Mouse (Mus musculus): ENCODE data around the gene Ddias. TPM values are rescaled to one million over a fixed set of nuclear protein-coding genes. Genes with fewer than 3 reads are reported as not detected.

Ddias gene
- polyA plus RNA-seq, 1 experiment from 2014 or later, result 4.5 TPM

DNA sequence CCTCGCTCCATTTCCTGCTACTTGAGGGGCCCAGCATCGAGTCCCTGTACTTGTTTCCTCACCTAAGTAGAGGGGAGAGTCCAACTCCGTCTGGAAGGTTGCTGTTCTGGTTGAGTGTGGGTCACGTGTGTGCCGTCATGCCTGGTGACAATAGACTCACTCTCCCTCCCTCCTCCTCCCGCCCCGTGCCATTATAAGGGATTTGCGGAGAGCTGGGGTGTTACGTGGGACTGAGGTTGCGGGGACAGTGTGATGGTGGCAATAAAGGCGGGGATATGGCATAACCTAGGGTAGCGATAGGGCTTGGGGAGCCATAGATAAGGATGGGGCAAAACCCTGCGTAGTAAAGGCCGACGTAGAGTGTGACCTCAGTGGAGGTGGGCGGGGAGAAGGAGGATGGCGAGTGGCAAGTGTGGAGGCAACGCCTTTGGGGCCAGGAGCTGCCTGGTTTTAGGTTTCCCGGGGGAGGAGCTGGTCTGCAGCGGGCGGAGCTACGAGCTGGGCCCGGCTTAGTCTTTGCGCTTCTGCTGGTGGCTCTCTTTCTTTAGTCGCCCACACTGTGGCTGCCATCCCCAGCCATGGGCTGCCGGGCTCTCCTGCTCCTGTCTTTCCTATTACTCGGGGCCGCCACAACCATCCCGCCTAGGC lies 838 bp upstream of the Ddias start:
- no peaks in the 10 kb centered on the region for H3K9me3 ChIP-seq (ENCODE audit: control insufficient read depth, low read length)
- H3K27ac ChIP-seq (ENCODE audit: low read depth, low read length), result peak overlapping the region; percentile 91
- H3K4me3 ChIP-seq (ENCODE audit: low read length), result peak overlapping the region; percentile 58
- WGBS, result 0% methylated on average over 27 of the region's 29 CpGs
- H3K4me2 ChIP-seq (ENCODE audit: low read length), result peak overlapping the region; percentile 58
- no peaks in the 10 kb centered on the region for H3K36me3 ChIP-seq (ENCODE audit: control insufficient read depth, insufficient read depth, low read length)
- peaks cover 11% of the 10 kb centered on the region for H3K4me1 ChIP-seq (ENCODE audit: control insufficient read depth, insufficient read depth, low read depth, low read length)
- H3K9ac ChIP-seq (ENCODE audit: low read depth, low read length), result peak overlapping the region; percentile 78
- no peaks in the 10 kb centered on the region for H3K27me3 ChIP-seq (replicated peaks; ENCODE audit: control insufficient read depth, insufficient read depth, low read length)
- ATAC-seq, result peak; percentile 90

DNA sequence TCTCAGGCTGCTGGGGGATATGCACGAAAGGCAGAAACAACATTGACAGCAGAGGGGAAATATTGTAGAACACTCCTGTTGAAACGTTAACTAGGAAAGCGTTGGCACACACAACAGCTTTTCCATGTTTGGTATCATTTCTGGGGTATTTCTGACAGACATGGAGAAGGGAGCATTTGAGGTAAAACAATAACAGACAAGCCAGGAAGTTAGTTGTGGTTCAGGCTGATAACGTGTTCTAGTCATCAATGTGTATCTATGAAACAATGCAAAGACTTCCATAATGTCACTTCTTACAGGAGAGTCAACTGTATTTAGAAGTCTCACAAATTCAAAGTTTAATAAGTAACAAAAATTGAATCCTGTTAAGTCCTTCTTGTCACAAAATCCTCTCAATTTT lies 2.5 kb downstream of the Ddias start:
- no peak overlapping the region for H3K27ac ChIP-seq (ENCODE audit: low read depth, low read length)
- H3K4me2 ChIP-seq (ENCODE audit: low read length), result no peak overlapping the region
- no peaks in the 10 kb centered on the region for H3K27me3 ChIP-seq (replicated peaks; ENCODE audit: control insufficient read depth, insufficient read depth, low read length)
- H3K36me3 ChIP-seq (ENCODE audit: control insufficient read depth, insufficient read depth, low read length), result no peaks in the 10 kb centered on the region
- H3K4me1 ChIP-seq (ENCODE audit: control insufficient read depth, insufficient read depth, low read depth, low read length), result peaks cover 11% of the 10 kb centered on the region
- H3K4me3 ChIP-seq (ENCODE audit: low read length), result no peak overlapping the region
- no peak overlapping the region for H3K9ac ChIP-seq (ENCODE audit: low read depth, low read length)
- WGBS, result 95% methylated on average over 4 of the region's 4 CpGs
- ATAC-seq, result no peak
- no peaks in the 10 kb centered on the region for H3K9me3 ChIP-seq (ENCODE audit: control insufficient read depth, low read length)

GRCm38 (mm10) chr7:92870161-92870560 lies 3.9 kb downstream of the Ddias start:
- H3K4me2 ChIP-seq (ENCODE audit: low read length), result no peak overlapping the region
- H3K27ac ChIP-seq (ENCODE audit: low read depth, low read length), result no peak overlapping the region
- 71% methylated on average over 3 of the region's 3 CpGs for WGBS
- ATAC-seq, result no peak
- H3K36me3 ChIP-seq (ENCODE audit: control insufficient read depth, insufficient read depth, low read length), result no peaks in the 10 kb centered on the region
- H3K9ac ChIP-seq (ENCODE audit: low read depth, low read length), result no peak overlapping the region
- peaks cover 5% of the 10 kb centered on the region for H3K4me1 ChIP-seq (ENCODE audit: control insufficient read depth, insufficient read depth, low read depth, low read length)
- no peaks in the 10 kb centered on the region for H3K27me3 ChIP-seq (replicated peaks; ENCODE audit: control insufficient read depth, insufficient read depth, low read length)
- H3K4me3 ChIP-seq (ENCODE audit: low read length), result no peak overlapping the region
- H3K9me3 ChIP-seq (ENCODE audit: control insufficient read depth, low read length), result no peaks in the 10 kb centered on the region

GRCm38 (mm10) chr7:92866526-92866925 lies 7.5 kb downstream of the Ddias start:
- H3K9ac ChIP-seq (ENCODE audit: low read depth, low read length), result no peak overlapping the region
- H3K27me3 ChIP-seq (replicated peaks; ENCODE audit: control insufficient read depth, insufficient read depth, low read length), result no peaks in the 10 kb centered on the region
- no peaks in the 10 kb centered on the region for H3K36me3 ChIP-seq (ENCODE audit: control insufficient read depth, insufficient read depth, low read length)
- no peak overlapping the region for H3K4me3 ChIP-seq (ENCODE audit: low read length)
- H3K4me2 ChIP-seq (ENCODE audit: low read length), result no peak overlapping the region
- ATAC-seq, result no peak
- H3K27ac ChIP-seq (ENCODE audit: low read depth, low read length), result no peak overlapping the region
- no peaks in the 10 kb centered on the region for H3K4me1 ChIP-seq (ENCODE audit: control insufficient read depth, insufficient read depth, low read depth, low read length)
- WGBS, result 30% methylated on average over 2 of the region's 2 CpGs
- no peaks in the 10 kb centered on the region for H3K9me3 ChIP-seq (ENCODE audit: control insufficient read depth, low read length)

GRCm38 (mm10) chr7:92848246-92848645 lies 25.8 kb downstream of the Ddias start:
- Histone ChIP-seq H3K36me3 (ENCODE audit: control insufficient read depth, insufficient read depth, low read length) (no peaks in the 10 kb centered on the region), H3K4me2 (ENCODE audit: low read length) (no peak overlapping the region), H3K9me3 (ENCODE audit: control insufficient read depth, low read length) (no peaks in the 10 kb centered on the region), H3K4me1 (ENCODE audit: control insufficient read depth, insufficient read depth, low read depth, low read length) (no peaks in the 10 kb centered on the region), H3K27ac (ENCODE audit: low read depth, low read length) (no peak overlapping the region), H3K27me3 (replicated peaks; ENCODE audit: control insufficient read depth, insufficient read depth, low read length) (no peaks in the 10 kb centered on the region), H3K9ac (ENCODE audit: low read depth, low read length) (no peak overlapping the region), H3K4me3 (ENCODE audit: low read length) (no peak overlapping the region)
- ATAC-seq, result no peak
- WGBS, result 85% methylated on average over 3 of the region's 3 CpGs

DNA sequence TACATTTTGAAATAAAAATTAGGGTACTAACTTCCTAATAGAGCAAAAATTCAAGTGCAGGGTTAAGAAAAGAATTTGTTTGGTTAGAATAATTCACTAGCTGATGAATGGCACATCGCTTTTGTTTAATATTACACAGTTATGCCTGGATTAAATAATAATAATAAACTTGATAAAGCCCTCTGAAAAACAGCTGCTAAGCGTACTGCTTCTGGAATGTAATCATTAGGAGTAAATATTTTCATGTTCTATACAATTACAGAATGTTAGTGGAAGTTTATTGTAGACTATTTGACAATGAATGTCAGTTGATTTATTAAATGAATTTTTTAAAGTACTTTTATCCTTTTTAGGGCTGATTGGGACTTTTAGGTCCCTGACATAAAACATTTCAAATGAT lies 31.8 kb downstream of the Ddias start:
- ATAC-seq, result no peak
- Histone ChIP-seq H3K27ac (ENCODE audit: low read depth, low read length) (no peak overlapping the region), H3K27me3 (replicated peaks; ENCODE audit: control insufficient read depth, insufficient read depth, low read length) (no peaks in the 10 kb centered on the region), H3K9me3 (ENCODE audit: control insufficient read depth, low read length) (no peaks in the 10 kb centered on the region), H3K36me3 (ENCODE audit: control insufficient read depth, insufficient read depth, low read length) (no peaks in the 10 kb centered on the region), H3K4me1 (ENCODE audit: control insufficient read depth, insufficient read depth, low read depth, low read length) (no peaks in the 10 kb centered on the region), H3K9ac (ENCODE audit: low read depth, low read length) (no peak overlapping the region), H3K4me2 (ENCODE audit: low read length) (no peak overlapping the region), H3K4me3 (ENCODE audit: low read length) (no peak overlapping the region)
- WGBS, result 90% methylated on average over 2 of the region's 2 CpGs

- Histone ChIP-seq H3K4me3 (ENCODE audit: low read length) (no peak overlapping the region), H3K27me3 (replicated peaks; ENCODE audit: control insufficient read depth, insufficient read depth, low read length) (no peaks in the 10 kb centered on the region), H3K27ac (ENCODE audit: low read depth, low read length) (no peak overlapping the region), H3K4me1 (ENCODE audit: control insufficient read depth, insufficient read depth, low read depth, low read length) (no peaks in the 10 kb centered on the region), H3K9ac (ENCODE audit: low read depth, low read length) (no peak overlapping the region), H3K36me3 (ENCODE audit: control insufficient read depth, insufficient read depth, low read length) (no peaks in the 10 kb centered on the region), H3K9me3 (ENCODE audit: control insufficient read depth, low read length) (no peaks in the 10 kb centered on the region), H3K4me2 (ENCODE audit: low read length) (no peak overlapping the region)
- no peak for ATAC-seq
- 78% methylated on average over 3 of the region's 3 CpGs for WGBS
Observed at GRCm38 (mm10) chr7:92837907-92838306, 36.1 kb downstream of the Ddias start.

DNA sequence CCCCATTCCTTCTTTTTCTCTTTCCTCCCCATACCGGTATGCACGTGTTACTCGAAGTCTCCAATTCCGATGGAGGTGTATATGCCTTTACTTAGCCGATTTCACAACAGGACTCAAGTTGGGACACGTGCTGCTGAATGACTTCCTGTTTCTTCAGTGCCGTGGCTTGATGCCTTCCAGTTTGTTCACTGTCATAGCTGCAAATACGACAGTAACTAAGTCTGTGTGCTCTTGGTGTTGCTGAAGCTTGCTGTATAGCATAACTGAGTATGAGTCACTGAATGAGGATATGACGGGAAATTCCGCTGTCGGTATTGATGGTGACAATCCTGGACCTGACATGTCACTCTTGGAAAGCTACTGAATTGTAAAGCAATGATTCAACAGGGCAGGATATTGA lies 36.8 kb downstream of the Ddias start:
- Histone ChIP-seq H3K9me3 (ENCODE audit: control insufficient read depth, low read length) (no peaks in the 10 kb centered on the region), H3K27ac (ENCODE audit: low read depth, low read length) (no peak overlapping the region), H3K27me3 (replicated peaks; ENCODE audit: control insufficient read depth, insufficient read depth, low read length) (no peaks in the 10 kb centered on the region), H3K4me1 (ENCODE audit: control insufficient read depth, insufficient read depth, low read depth, low read length) (no peaks in the 10 kb centered on the region), H3K4me3 (ENCODE audit: low read length) (no peak overlapping the region), H3K36me3 (ENCODE audit: control insufficient read depth, insufficient read depth, low read length) (no peaks in the 10 kb centered on the region), H3K9ac (ENCODE audit: low read depth, low read length) (no peak overlapping the region), H3K4me2 (ENCODE audit: low read length) (no peak overlapping the region)
- WGBS, result 92% methylated on average over 11 of the region's 11 CpGs
- ATAC-seq, result no peak

- no peaks in the 10 kb centered on the region for H3K27me3 ChIP-seq (replicated peaks; ENCODE audit: control insufficient read depth, insufficient read depth, low read length)
- H3K36me3 ChIP-seq (ENCODE audit: control insufficient read depth, insufficient read depth, low read length), result no peaks in the 10 kb centered on the region
- no peaks in the 10 kb centered on the region for H3K4me1 ChIP-seq (ENCODE audit: control insufficient read depth, insufficient read depth, low read depth, low read length)
- no peak overlapping the region for H3K9ac ChIP-seq (ENCODE audit: low read depth, low read length)
- no peak overlapping the region for H3K4me3 ChIP-seq (ENCODE audit: low read length)
- H3K9me3 ChIP-seq (ENCODE audit: control insufficient read depth, low read length), result no peaks in the 10 kb centered on the region
- 90% methylated on average over 3 of the region's 3 CpGs for WGBS
- no peak overlapping the region for H3K4me2 ChIP-seq (ENCODE audit: low read length)
- no peak overlapping the region for H3K27ac ChIP-seq (ENCODE audit: low read depth, low read length)
- ATAC-seq, result no peak
Observed at GRCm38 (mm10) chr7:92836447-92836846, 37.6 kb downstream of the Ddias start.

DNA sequence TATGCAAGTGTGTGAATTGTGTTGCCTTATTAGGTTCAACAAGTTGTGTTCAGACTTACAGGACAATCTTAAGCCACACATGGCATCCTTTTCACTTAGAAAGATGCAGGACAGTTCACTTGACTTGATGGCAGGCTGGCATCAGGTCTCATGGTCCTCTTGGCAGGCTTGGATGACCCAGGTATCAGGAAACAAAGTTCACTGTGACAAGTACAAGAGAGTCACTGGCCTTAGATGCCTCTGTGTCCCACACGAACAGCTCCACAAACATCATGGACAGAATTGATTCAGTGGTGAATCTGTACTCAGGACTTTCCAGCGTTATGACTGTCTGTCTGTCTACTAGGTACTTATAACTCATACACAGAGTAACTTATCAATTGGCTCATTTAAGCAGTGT lies 39.7 kb downstream of the Ddias start:
- 89% methylated on average over 2 of the region's 2 CpGs for WGBS
- Histone ChIP-seq H3K9me3 (ENCODE audit: control insufficient read depth, low read length) (no peaks in the 10 kb centered on the region), H3K4me1 (ENCODE audit: control insufficient read depth, insufficient read depth, low read depth, low read length) (no peaks in the 10 kb centered on the region), H3K4me2 (ENCODE audit: low read length) (no peak overlapping the region), H3K4me3 (ENCODE audit: low read length) (no peak overlapping the region), H3K27me3 (replicated peaks; ENCODE audit: control insufficient read depth, insufficient read depth, low read length) (no peaks in the 10 kb centered on the region), H3K27ac (ENCODE audit: low read depth, low read length) (no peak overlapping the region), H3K36me3 (ENCODE audit: control insufficient read depth, insufficient read depth, low read length) (peaks cover 3% of the 10 kb centered on the region; the same call in 1 of the 2 replicates), H3K9ac (ENCODE audit: low read depth, low read length) (no peak overlapping the region)
- ATAC-seq, result no peak
